Mouse (Mus musculus) heart, embryonic 12.5 days (tissue): ENCODE measurements around the gene Polk. TPM values are rescaled to one million over a fixed set of nuclear protein-coding genes. Genes with fewer than 3 reads are reported as not detected.

ENCODE experiments used
- ATAC-seq: fragments of 200-750 bp; cut with Nextera tagmentation; 2 replicates; pipeline ENCODE4 v1.8.0; 2017; ENCODE audit warnings: moderate TSS enrichment, moderate library complexity; ENCODE audit not compliant: insufficient number of reproducible peaks, low FRiP score
- H3K27ac ChIP-seq: fragments of 300-500 bp; sonication (generic); 2 replicates; pipeline ENCODE4 v1.5.1; 2016; ENCODE audit warnings: mild to moderate bottlenecking, moderate library complexity; ENCODE audit not compliant: poor library complexity, severe bottlenecking
- H3K27me3 ChIP-seq: fragments of 300-500 bp; sonication (generic); replicated peaks from 2 replicates; pipeline ENCODE4 v1.6.1; 2016; ENCODE audit warnings: mild to moderate bottlenecking, moderate library complexity
- H3K36me3 ChIP-seq: fragments of 300-500 bp; sonication (generic); 2 replicates; pipeline ENCODE4 v1.6.1; 2016; ENCODE audit warnings: mild to moderate bottlenecking, moderate library complexity
- H3K4me1 ChIP-seq: fragments of 300-500 bp; sonication (generic); replicated peaks from 2 replicates; pipeline ENCODE4 v1.6.1; 2016; ENCODE audit warnings: mild to moderate bottlenecking
- H3K4me2 ChIP-seq: fragments of 300-500 bp; sonication (generic); 2 replicates; pipeline ENCODE4 v1.6.1; 2016; ENCODE audit warnings: mild to moderate bottlenecking, moderate library complexity
- H3K4me3 ChIP-seq: fragments of 300-500 bp; sonication (generic); 2 replicates; pipeline ENCODE4 v1.5.1; 2016; ENCODE audit warnings: mild to moderate bottlenecking
- H3K9ac ChIP-seq: fragments of 300-500 bp; sonication (generic); 2 replicates; pipeline ENCODE4 v1.6.1; 2016; ENCODE audit warnings: mild to moderate bottlenecking, moderate library complexity
- H3K9me3 ChIP-seq: fragments of 300-500 bp; sonication (generic); replicated peaks from 2 replicates; pipeline ENCODE4 v1.6.1; 2016; ENCODE audit warnings: mild to moderate bottlenecking, moderate library complexity
- WGBS: fragments of 180-500 bp; shearing (Covaris S2); methylation state at CpG from one replicate; pipeline ENCODE4 v1.1.7; 2016; 5-methylcytosine and 5-hydroxymethylcytosine counted together
- polyA plus RNA-seq: library from polyadenylated mRNA; unstranded; fragments of >200 nt; fragmentation: Nextera tagmentation; extraction: Ambion mirVana; gene quantifications from 2 replicates; pipeline ENCODE4 v1.2.1, GENCODE M21; 2016

Gene Polk
- polyA plus RNA-seq, 1 experiment from 2014 or later: 8.6 TPM

- no peak overlapping the region for H3K4me3 ChIP-seq
- no peak overlapping the region for H3K9ac ChIP-seq
- 51% methylated on average over 5 of the region's 5 CpGs for WGBS
- no peaks in the 10 kb centered on the region for H3K27me3 ChIP-seq
- no peaks in the 10 kb centered on the region for H3K36me3 ChIP-seq
- no peak overlapping the region for H3K27ac ChIP-seq
- no peak overlapping the region for H3K4me2 ChIP-seq
- no peaks in the 10 kb centered on the region for H3K9me3 ChIP-seq
- H3K4me1 ChIP-seq: no peaks in the 10 kb centered on the region
- ATAC-seq: no peak
Observed at GRCm38 (mm10) chr13:96465315-96465714, 77.1 kb downstream of the Polk start.

DNA sequence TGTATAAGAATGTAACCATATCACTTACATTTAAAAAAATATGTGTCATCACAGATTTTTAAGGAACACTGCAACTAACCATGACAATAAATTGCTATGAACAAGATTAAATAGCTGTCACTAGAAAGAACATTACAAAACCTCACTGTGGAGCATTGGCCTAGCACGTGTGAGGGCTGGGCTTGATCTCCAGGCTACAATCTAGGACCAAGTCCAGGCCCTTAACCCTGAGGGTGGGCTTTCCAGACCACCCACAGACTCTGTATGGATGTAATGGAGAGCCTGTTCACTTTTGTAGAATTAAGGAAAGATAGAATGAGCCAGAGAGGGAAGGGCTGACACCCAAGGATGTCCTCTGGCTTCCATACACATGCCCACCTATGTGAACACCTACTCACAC is 79.7 kb downstream of the Polk start:
- 59% methylated on average over 1 of the region's 1 CpGs for WGBS
- H3K36me3 ChIP-seq: no peaks in the 10 kb centered on the region
- H3K4me1 ChIP-seq: no peaks in the 10 kb centered on the region
- no peak overlapping the region for H3K27ac ChIP-seq
- H3K9me3 ChIP-seq: no peaks in the 10 kb centered on the region
- no peak overlapping the region for H3K9ac ChIP-seq
- no peak overlapping the region for H3K4me2 ChIP-seq
- no peak overlapping the region for H3K4me3 ChIP-seq
- ATAC-seq: no peak
- no peaks in the 10 kb centered on the region for H3K27me3 ChIP-seq

GRCm38 (mm10) chr13:96458606-96459005 is 83.8 kb downstream of the Polk start:
- H3K36me3 ChIP-seq: no peaks in the 10 kb centered on the region
- H3K27ac ChIP-seq: no peak overlapping the region
- no peaks in the 10 kb centered on the region for H3K27me3 ChIP-seq
- no peak for ATAC-seq
- H3K9me3 ChIP-seq: no peaks in the 10 kb centered on the region
- no peaks in the 10 kb centered on the region for H3K4me1 ChIP-seq
- no peak overlapping the region for H3K4me2 ChIP-seq
- no peak overlapping the region for H3K9ac ChIP-seq
- 77% methylated on average over 4 of the region's 4 CpGs for WGBS
- no peak overlapping the region for H3K4me3 ChIP-seq

DNA sequence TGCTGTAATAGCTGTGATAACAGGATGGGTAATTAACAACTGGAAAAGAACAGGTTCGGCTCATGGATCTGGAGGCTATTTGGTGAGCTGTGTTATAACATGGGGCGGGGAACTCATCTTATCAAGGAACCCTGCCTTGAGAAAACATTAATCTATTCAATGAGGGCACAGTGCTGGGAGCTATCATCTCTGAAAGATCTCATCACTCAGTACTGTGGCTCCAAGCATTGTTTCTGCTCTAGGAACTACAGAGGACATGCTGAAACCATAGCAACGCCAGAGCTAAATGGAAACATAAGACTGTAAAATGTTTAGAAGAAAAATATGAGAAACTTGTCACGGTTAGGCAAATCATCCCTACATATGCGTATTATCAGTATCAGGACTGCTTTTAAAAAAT is 84.4 kb downstream of the Polk start:
- H3K27ac ChIP-seq: no peak overlapping the region
- no peaks in the 10 kb centered on the region for H3K36me3 ChIP-seq
- H3K27me3 ChIP-seq: no peaks in the 10 kb centered on the region
- H3K4me1 ChIP-seq: no peaks in the 10 kb centered on the region
- no peak overlapping the region for H3K9ac ChIP-seq
- no peak for ATAC-seq
- H3K9me3 ChIP-seq: no peaks in the 10 kb centered on the region
- H3K4me2 ChIP-seq: no peak overlapping the region
- no peak overlapping the region for H3K4me3 ChIP-seq
- WGBS: 60% methylated on average over 5 of the region's 5 CpGs

DNA sequence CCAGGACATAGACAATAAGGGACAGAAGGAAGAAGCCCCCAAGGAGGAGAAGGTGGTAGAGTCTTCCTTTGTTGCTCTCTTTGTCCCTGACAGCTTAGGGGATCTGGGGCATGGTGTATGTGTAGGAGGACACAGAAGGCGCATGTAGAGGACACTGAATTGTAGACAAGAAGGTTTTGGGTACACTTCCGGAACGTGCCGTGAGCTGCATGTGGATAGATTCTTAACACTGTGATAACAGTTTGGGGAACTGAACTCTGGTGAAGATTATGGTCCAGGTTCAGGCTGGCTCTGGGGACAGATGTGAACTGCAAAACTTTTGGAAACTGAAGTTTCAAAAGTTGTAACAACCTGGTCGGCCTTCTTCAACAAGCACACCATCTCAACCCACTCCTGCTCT is 84.8 kb downstream of the Polk start:
- WGBS: 76% methylated on average over 5 of the region's 5 CpGs
- no peaks in the 10 kb centered on the region for H3K27me3 ChIP-seq
- no peak overlapping the region for H3K4me2 ChIP-seq
- H3K27ac ChIP-seq: no peak overlapping the region
- H3K4me1 ChIP-seq: no peaks in the 10 kb centered on the region
- H3K4me3 ChIP-seq: no peak overlapping the region
- no peak overlapping the region for H3K9ac ChIP-seq
- no peaks in the 10 kb centered on the region for H3K9me3 ChIP-seq
- ATAC-seq: no peak
- H3K36me3 ChIP-seq: no peaks in the 10 kb centered on the region

DNA sequence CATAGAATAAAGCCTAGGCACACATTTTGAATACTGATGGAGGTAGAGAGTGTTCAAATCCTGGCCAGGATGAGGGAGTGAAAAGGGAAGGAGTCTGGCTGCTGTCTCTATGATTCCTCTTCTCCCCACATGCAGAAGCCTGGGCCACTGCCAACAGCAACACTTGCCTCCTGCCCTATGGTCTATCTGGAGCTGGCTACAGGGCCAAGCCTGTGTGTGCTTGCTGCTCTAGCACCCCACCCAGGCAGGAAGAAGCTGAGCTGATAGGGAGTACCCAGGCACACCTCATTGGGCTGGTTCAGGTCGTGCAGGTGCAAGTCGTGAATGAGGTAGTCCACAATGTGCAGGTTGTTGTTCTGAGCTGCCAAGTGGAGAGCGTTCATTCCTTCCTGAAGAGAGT is 88.1 kb downstream of the Polk start:
- ATAC-seq: peak; percentile 45; the same call in 1 of the 2 replicates
- Histone ChIP-seq H3K9me3 (no peaks in the 10 kb centered on the region), H3K4me2 (no peak overlapping the region), H3K4me1 (no peaks in the 10 kb centered on the region), H3K9ac (no peak overlapping the region), H3K27ac (no peak overlapping the region), H3K27me3 (no peaks in the 10 kb centered on the region), H3K36me3 (no peaks in the 10 kb centered on the region), H3K4me3 (no peak overlapping the region)
- 65% methylated on average over 3 of the region's 3 CpGs for WGBS

DNA sequence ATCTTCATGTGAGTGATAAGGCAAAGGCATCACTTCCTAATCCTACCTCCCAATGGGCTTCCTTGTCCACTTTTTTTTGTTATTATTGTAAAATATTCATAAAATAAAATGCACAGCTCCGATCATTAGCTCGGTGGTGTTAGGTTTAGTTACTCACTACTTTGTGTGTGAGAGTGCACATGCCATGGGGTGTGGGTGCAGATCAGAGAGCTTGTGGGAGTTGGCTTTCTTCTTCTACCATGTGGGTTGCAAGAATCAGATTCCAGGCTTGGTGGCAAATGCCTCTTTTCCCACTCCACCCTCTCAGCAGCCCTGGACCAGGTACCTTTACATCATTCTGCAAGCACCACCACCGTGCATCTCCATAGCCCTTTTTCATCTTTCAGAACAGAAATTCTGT is 89.8 kb downstream of the Polk start:
- H3K9me3 ChIP-seq: no peaks in the 10 kb centered on the region
- no peak for ATAC-seq
- H3K27me3 ChIP-seq: no peaks in the 10 kb centered on the region
- H3K36me3 ChIP-seq: no peaks in the 10 kb centered on the region
- H3K4me3 ChIP-seq: no peak overlapping the region
- H3K9ac ChIP-seq: no peak overlapping the region
- no peak overlapping the region for H3K4me2 ChIP-seq
- 88% methylated on average over 3 of the region's 3 CpGs for WGBS
- no peak overlapping the region for H3K27ac ChIP-seq
- no peaks in the 10 kb centered on the region for H3K4me1 ChIP-seq

DNA sequence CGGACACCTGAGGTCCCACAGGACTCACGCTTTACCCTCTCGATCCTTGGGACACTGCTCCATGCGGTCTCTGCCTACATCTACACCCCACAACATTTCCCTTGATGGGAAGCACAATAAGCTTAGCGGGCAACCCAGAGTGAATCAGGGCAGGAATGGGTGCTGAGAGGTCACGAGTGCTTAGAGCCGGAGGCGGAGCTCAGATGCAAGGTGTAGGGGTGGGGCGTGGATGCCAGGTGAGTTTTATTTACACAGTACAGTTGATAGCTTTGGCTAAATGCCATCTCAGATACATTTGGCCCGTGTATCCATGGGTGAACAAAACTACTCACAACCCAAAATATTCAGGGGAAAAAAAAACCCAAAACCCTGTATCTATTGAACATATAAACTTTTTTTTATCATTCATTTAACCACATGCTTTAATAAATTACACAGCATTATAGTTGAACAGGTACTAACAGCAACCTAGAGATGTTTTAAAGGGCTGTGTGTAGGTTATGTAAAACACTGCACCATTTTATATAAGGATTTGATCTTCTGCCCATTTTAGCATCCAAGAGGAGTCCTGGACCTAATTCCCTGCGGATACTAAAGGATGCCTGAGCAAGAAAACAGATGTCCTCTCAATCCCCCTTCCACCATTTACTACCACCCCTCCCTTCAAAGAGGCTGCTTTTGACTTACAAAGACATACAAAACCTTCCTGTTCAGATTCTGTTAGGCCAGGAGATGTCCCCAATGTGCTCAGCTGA is 90.8 kb downstream of the Polk start:
- H3K9me3 ChIP-seq: no peaks in the 10 kb centered on the region
- WGBS: 86% methylated on average over 11 of the region's 11 CpGs
- H3K9ac ChIP-seq: no peak overlapping the region
- H3K4me2 ChIP-seq: no peak overlapping the region
- H3K36me3 ChIP-seq: no peaks in the 10 kb centered on the region
- no peak for ATAC-seq
- H3K27me3 ChIP-seq: no peaks in the 10 kb centered on the region
- no peaks in the 10 kb centered on the region for H3K4me1 ChIP-seq
- H3K27ac ChIP-seq: no peak overlapping the region
- no peak overlapping the region for H3K4me3 ChIP-seq

DNA sequence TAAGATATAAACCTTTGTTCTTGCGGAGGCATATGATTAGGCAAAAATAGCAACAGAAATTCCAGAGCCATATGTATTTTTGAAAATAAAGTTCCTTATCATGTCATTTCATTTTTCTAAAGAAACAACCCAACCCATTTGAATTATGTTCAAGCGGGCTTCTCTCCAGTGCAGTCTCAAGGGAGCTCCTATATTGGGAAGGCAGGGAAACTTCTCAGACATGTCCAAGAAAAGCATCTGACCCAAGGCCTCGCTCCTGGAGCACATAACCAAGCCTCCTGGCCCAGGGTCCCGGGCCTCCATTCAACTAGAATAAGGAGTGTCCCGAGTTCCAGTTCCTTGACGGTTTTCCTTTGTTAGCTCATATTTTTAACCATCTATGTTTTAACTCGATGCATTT is 91.5 kb downstream of the Polk start:
- Histone ChIP-seq H3K4me1 (no peaks in the 10 kb centered on the region), H3K4me3 (no peak overlapping the region), H3K4me2 (no peak overlapping the region), H3K27ac (no peak overlapping the region), H3K27me3 (no peaks in the 10 kb centered on the region), H3K36me3 (no peaks in the 10 kb centered on the region), H3K9ac (no peak overlapping the region), H3K9me3 (no peaks in the 10 kb centered on the region)
- 78% methylated on average over 7 of the region's 7 CpGs for WGBS
- ATAC-seq: no peak

DNA sequence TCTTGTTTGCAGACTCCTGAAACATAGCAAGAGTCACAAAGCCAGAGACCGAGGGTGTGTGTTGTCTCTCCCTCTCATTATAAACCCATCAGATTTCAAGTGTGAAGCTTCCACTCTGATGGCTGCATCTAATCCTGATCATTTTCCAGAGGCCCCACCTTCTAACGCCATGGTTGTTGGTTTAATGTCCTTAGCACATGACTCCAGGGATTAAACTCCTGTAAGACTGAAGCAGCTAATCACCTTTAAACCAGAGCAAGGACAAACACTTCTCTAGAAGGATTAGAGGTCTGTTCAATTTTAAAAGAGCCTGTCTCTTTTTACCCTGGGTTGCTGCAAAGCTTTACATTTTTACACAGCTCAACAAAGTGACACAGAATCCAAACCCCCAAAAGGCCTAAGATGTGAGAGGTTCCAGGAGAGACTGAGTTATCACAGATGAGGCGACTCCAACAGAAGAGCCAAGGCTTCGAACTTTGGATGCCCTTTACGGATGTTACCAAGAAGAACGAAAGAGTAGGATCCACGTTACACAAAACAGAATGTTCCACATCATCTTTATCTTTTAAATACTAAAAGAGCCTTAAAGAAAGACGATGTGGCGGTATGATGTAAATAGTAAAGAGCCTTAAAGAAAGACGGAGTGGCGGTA is 92.0 kb downstream of the Polk start:
- 77% methylated on average over 11 of the region's 11 CpGs for WGBS

GRCm38 (mm10) chr13:96440436-96440835 is 101.9 kb downstream of the Polk start:
- Histone ChIP-seq H3K4me2 (no peak overlapping the region), H3K9ac (no peak overlapping the region), H3K27ac (no peak overlapping the region), H3K9me3 (no peaks in the 10 kb centered on the region), H3K4me3 (no peak overlapping the region), H3K27me3 (no peaks in the 10 kb centered on the region), H3K4me1 (peaks cover 16% of the 10 kb centered on the region), H3K36me3 (no peaks in the 10 kb centered on the region)
- 70% methylated on average over 4 of the region's 4 CpGs for WGBS
- ATAC-seq: no peak

More for the DNA sequence above, 92.0 kb downstream of the Polk start:
- Histone ChIP-seq H3K4me1 (no peaks in the 10 kb centered on the region), H3K4me2 (no peak overlapping the region), H3K9ac (no peak overlapping the region), H3K9me3 (no peaks in the 10 kb centered on the region), H3K4me3 (no peak overlapping the region), H3K27me3 (no peaks in the 10 kb centered on the region), H3K27ac (no peak overlapping the region), H3K36me3 (no peaks in the 10 kb centered on the region)
- no peak for ATAC-seq

GRCm38 (mm10) chr13:96436921-96437320 is 105.5 kb downstream of the Polk start:
- no peak for ATAC-seq
- H3K27ac ChIP-seq: no peak overlapping the region

More at GRCm38 (mm10) chr13:96436921-96437320, 105.5 kb downstream of the Polk start:
- no peaks in the 10 kb centered on the region for H3K9me3 ChIP-seq
- H3K4me1 ChIP-seq: peaks cover 47% of the 10 kb centered on the region
- no peaks in the 10 kb centered on the region for H3K27me3 ChIP-seq
- H3K9ac ChIP-seq: no peak overlapping the region
- no peak overlapping the region for H3K4me3 ChIP-seq
- 83% methylated on average over 1 of the region's 1 CpGs for WGBS
- H3K36me3 ChIP-seq: no peaks in the 10 kb centered on the region
- no peak overlapping the region for H3K4me2 ChIP-seq
